Mouse (Mus musculus) kidney, postnatal 10 days (tissue): ENCODE data around the gene Ap4m1.
"Not testable (repeated sequence)": the region's sequence is repeated elsewhere in the genome, so short reads cannot be mapped to it uniquely, and the experiment has no call there.

ENCODE experiments used
- DNase-seq: peaks from one replicate; pipeline ENCODE4 v3.0.0; 2021; ENCODE audit warnings: mixed read lengths

Gene Ap4m1

GRCm38 (mm10) chr5:138199576-138199975 lies 27.8 kb downstream of the Ap4m1 start:
- DNase-seq, result no peak

GRCm38 (mm10) chr5:138202086-138202485 lies 30.3 kb downstream of the Ap4m1 start:
- DNase-seq, result no peak

- no peak for DNase-seq
These were observed 35.5 kb downstream of the Ap4m1 start for GRCm38 (mm10) chr5:138207253-138207652.

- DNase-seq, result no peak
These were observed 36.1 kb downstream of the Ap4m1 start for GRCm38 (mm10) chr5:138207873-138208272.

- not testable (repeated sequence) for DNase-seq
These were observed 44.8 kb downstream of the Ap4m1 start for GRCm38 (mm10) chr5:138216632-138217031.

GRCm38 (mm10) chr5:138219864-138220263 lies 48.1 kb downstream of the Ap4m1 start:
- DNase-seq, result no peak

GRCm38 (mm10) chr5:138222111-138222510 lies 50.3 kb downstream of the Ap4m1 start:
- DNase-seq, result peak; percentile 96

- DNase-seq, result no peak
These were observed 51.5 kb downstream of the Ap4m1 start for GRCm38 (mm10) chr5:138223287-138223686.

- DNase-seq, result no peak
These were observed 53.9 kb downstream of the Ap4m1 start, which contains the start of gene Nxpe5 for GRCm38 (mm10) chr5:138225700-138226099. TSS of gene Nxpe5 (plus strand) at chr5:138225898.

GRCm38 (mm10) chr5:138226491-138226890 lies 54.7 kb downstream of the Ap4m1 start:
- no peak for DNase-seq

GRCm38 (mm10) chr5:138227367-138227766 lies 55.6 kb downstream of the Ap4m1 start:
- no peak for DNase-seq

- DNase-seq, result peak; percentile 67
These were observed 56.2 kb downstream of the Ap4m1 start for GRCm38 (mm10) chr5:138228026-138228425.

- no peak for DNase-seq
These were observed 57.7 kb downstream of the Ap4m1 start for GRCm38 (mm10) chr5:138229511-138229910.
